Mouse (Mus musculus) testis, adult 2 months (tissue): ENCODE results near the gene Gosr2. TPM values are rescaled to one million over a fixed set of nuclear protein-coding genes. Genes with fewer than 3 reads are reported as not detected.
"Not testable (repeated sequence)": the region's sequence is repeated elsewhere in the genome, so short reads cannot be mapped to it uniquely, and the experiment has no call there.

Experiments
- H3K27ac ChIP-seq: fragments of 200-500 bp; 2 replicates; pipeline ENCODE4 v1.5.1; 2012; ENCODE audit warnings: low read depth, low read length; ENCODE audit not compliant: control insufficient read depth, insufficient read depth
- H3K27me3 ChIP-seq: fragments of 200-500 bp; 2 replicates; pipeline ENCODE4 v1.6.1; 2012; ENCODE audit warnings: mild to moderate bottlenecking, low read length, moderate library complexity; ENCODE audit not compliant: control insufficient read depth, insufficient read depth
- H3K36me3 ChIP-seq: fragments of 200-500 bp; 2 replicates; pipeline ENCODE4 v1.6.1; 2012; ENCODE audit warnings: mild to moderate bottlenecking, low read length; ENCODE audit not compliant: control insufficient read depth, insufficient read depth
- H3K4me1 ChIP-seq: fragments of 200-500 bp; 2 replicates; pipeline ENCODE4 v1.6.1; 2012; ENCODE audit warnings: low read length; ENCODE audit not compliant: control insufficient read depth, insufficient read depth
- H3K4me3 ChIP-seq: fragments of 200-500 bp; 2 replicates; pipeline ENCODE4 v1.5.1; 2012; ENCODE audit warnings: low read depth, mild to moderate bottlenecking, low read length, moderate library complexity, mixed read lengths; ENCODE audit not compliant: control insufficient read depth
- CTCF ChIP-seq: fragments of 200-500 bp; IDR thresholded peaks from 2 replicates; pipeline ENCODE4 v1.5.1; 2012; ENCODE audit warnings: low read depth, mild to moderate bottlenecking, inconsistent platforms, low read length, moderate library complexity; ENCODE audit not compliant: control insufficient read depth, insufficient read depth, insufficient replicate concordance
- POLR2A ChIP-seq: fragments of 200-500 bp; IDR thresholded peaks from 2 replicates; pipeline ENCODE4 v1.6.1; 2012; ENCODE audit warnings: low read depth, mild to moderate bottlenecking, inconsistent platforms, low read length, moderate library complexity; ENCODE audit not compliant: control insufficient read depth
- polyA plus RNA-seq: library from polyadenylated mRNA; depleted of rRNA; stranded (reverse); fragments of >200 nt; gene quantifications from 2 replicates; pipeline ENCODE4 v1.2.3, GENCODE M21; 2012

Gosr2 gene
- polyA plus RNA-seq, 1 experiment, result 150 TPM

DNA sequence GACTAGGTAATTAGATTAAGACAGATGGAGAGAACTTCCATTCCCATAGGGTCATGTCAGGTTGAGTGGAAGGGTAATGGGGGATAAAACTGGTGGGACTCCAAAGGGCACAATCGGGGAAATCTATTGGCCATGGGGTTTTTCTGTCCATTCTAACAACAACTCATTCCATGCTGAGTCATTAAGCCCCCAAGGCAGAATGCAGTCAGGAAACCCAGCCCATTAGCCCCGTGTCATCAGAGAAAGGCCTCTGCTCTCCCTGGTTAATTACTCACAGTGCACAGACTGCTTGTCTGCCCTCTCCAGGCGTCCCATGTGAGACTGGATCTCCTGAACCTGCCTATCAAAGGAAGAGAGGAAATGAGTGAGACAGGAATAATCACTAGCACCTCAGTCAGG, 8.7 kb downstream of the Gosr2 start:
- Histone ChIP-seq H3K27ac (no peak overlapping the region), H3K36me3 (peaks cover 2% of the 10 kb centered on the region), H3K4me1 (no peaks in the 10 kb centered on the region), H3K27me3 (no peaks in the 10 kb centered on the region), H3K4me3 (no peak overlapping the region)
- no peak for TF ChIP-seq POLR2A

- TF ChIP-seq POLR2A, result no peak
- no peak for TF ChIP-seq CTCF
- H3K27me3 ChIP-seq, result no peaks in the 10 kb centered on the region
- H3K4me1 ChIP-seq, result no peaks in the 10 kb centered on the region
- no peak overlapping the region for H3K27ac ChIP-seq
- no peak overlapping the region for H3K4me3 ChIP-seq
- peaks cover 2% of the 10 kb centered on the region for H3K36me3 ChIP-seq
These were observed 9.3 kb downstream of the Gosr2 start for GRCm38 (mm10) chr11:103688271-103688979.

- no peak overlapping the region for H3K4me3 ChIP-seq
- no peaks in the 10 kb centered on the region for H3K27me3 ChIP-seq
- H3K27ac ChIP-seq, result no peak overlapping the region
- peaks cover 2% of the 10 kb centered on the region for H3K36me3 ChIP-seq
- TF ChIP-seq POLR2A (no peak), CTCF (no peak)
- H3K4me1 ChIP-seq, result no peaks in the 10 kb centered on the region
These were observed 11.0 kb downstream of the Gosr2 start for GRCm38 (mm10) chr11:103686706-103687105.

DNA sequence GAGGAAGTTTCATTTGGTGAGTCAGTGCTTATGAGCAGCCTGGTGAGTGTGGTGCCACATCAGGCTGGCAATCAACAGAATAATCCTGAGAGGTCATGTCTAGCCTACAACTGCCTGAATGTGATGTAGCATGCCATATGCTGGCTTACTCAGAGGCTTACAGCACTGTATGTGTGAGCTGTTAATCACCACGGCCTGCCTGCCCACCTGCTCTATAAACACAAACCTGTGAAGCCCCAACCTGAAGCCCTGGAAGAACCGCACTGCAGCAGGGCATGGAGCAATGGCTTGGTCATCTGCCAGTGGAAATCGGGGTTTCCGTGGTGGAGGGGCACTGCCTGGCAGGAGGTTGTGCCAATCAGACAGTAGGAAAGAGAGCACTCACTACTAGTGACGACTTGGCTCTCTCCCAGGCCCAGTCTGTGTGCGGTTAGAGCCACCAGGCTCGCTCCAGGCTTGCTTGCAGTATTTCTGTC, 12.4 kb downstream of the Gosr2 start:
- Histone ChIP-seq H3K27me3 (no peaks in the 10 kb centered on the region), H3K4me1 (no peaks in the 10 kb centered on the region), H3K4me3 (no peak overlapping the region), H3K36me3 (peaks cover 7% of the 10 kb centered on the region), H3K27ac (no peak overlapping the region)
- no peak for TF ChIP-seq CTCF
- no peak for TF ChIP-seq POLR2A

DNA sequence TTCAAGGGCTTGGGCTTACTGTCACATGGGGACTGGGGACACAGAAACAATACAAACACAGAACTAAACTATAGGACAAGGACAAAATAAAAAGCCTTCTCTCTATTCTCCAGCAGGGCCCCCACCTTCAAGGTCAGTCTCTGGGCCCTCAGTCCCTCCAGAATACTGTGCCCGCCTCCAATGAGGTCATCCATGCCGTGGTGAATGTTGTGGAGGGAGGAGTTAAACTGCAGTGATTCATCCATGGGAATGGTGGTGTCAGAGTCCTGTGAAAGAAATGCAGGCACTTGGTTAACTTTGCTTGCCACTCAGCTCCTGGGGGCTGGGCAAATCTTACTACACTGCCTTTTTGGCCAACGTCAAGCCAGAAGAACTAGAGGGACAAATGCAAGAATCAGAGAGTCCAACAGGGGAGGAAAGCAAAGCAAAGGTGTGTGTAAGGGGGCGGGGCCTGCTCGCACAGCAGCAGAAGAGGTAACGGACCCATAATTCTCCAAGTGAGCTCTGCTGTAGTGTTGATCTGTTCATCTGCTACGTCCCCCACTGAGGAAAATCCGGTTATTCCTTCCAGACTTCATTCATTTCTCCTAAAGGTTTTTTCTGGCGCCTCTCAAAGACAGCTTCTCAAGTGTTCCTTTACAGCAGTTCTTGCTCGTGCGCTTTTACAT, 13.9 kb downstream of the Gosr2 start:
- Histone ChIP-seq H3K4me3 (no peak overlapping the region), H3K36me3 (peaks cover 8% of the 10 kb centered on the region), H3K27me3 (no peaks in the 10 kb centered on the region), H3K4me1 (no peaks in the 10 kb centered on the region), H3K27ac (no peak overlapping the region)
- no peak for TF ChIP-seq CTCF
- no peak for TF ChIP-seq POLR2A

- not testable (repeated sequence) for H3K27me3 ChIP-seq, H3K36me3 ChIP-seq, H3K27ac ChIP-seq, H3K4me3 ChIP-seq, H3K4me1 ChIP-seq
- peak; percentile 33; the same call in 1 of the 2 replicates for TF ChIP-seq CTCF
These were observed 20.7 kb downstream of the Gosr2 start for GRCm38 (mm10) chr11:103677042-103677441.

DNA sequence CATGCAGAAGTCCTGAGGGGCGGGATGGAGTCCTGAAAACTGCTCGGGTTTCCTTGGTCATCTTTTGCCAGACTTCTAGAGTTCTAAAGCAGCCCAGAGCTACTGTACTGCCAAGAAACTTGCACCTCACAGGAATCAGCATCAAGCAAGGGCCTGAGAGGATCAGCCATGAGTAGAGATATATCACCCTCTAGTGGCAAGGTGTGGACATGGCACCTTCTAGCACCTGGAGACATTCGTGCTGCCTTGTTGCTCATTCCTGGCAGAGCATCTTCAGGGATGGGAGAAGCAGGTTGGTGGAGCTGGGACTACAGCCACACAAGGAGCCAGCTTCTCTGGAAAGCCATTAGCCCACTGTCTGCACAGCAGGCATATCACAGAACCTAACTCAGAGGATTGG, 22.1 kb downstream of the Gosr2 start:
- TF ChIP-seq CTCF (peak; percentile 80; the same call in 1 of the 2 replicates), POLR2A (no peak)
- Histone ChIP-seq H3K36me3 (peaks cover 3% of the 10 kb centered on the region; the same call in 1 of the 2 replicates), H3K4me1 (no peaks in the 10 kb centered on the region), H3K27me3 (no peaks in the 10 kb centered on the region), H3K27ac (no peak overlapping the region), H3K4me3 (no peak overlapping the region)
